Mouse (Mus musculus) neural tube, embryonic 12.5 days (tissue): ENCODE measurements around the gene Fam3c. TPM values are rescaled to one million over a fixed set of nuclear protein-coding genes. Genes with fewer than 3 reads are reported as not detected.

Experiments
- ATAC-seq: fragments of 200-750 bp; cut with Nextera tagmentation; 2 replicates; pipeline ENCODE4 v1.8.0; 2017; ENCODE audit warnings: low read depth, mild to moderate bottlenecking, moderate TSS enrichment, moderate library complexity; ENCODE audit not compliant: low FRiP score
- H3K27ac ChIP-seq: fragments of 300-500 bp; sonication (generic); 2 replicates; pipeline ENCODE4 v1.5.1; 2016
- H3K27me3 ChIP-seq: fragments of 300-500 bp; sonication (generic); replicated peaks from 2 replicates; pipeline ENCODE4 v1.6.1; 2016; ENCODE audit warnings: mild to moderate bottlenecking
- H3K36me3 ChIP-seq: fragments of 300-500 bp; sonication (generic); 2 replicates; pipeline ENCODE4 v1.6.1; 2016; ENCODE audit warnings: mild to moderate bottlenecking
- H3K4me1 ChIP-seq: fragments of 300-500 bp; sonication (generic); 2 replicates; pipeline ENCODE4 v1.6.1; 2016
- H3K4me2 ChIP-seq: fragments of 300-500 bp; sonication (generic); replicated peaks from 2 replicates; pipeline ENCODE4 v1.6.1; 2016; ENCODE audit warnings: mild to moderate bottlenecking
- H3K4me3 ChIP-seq: fragments of 300-500 bp; sonication (generic); 2 replicates; pipeline ENCODE4 v1.5.1; 2016
- H3K9ac ChIP-seq: fragments of 300-500 bp; sonication (generic); 2 replicates; pipeline ENCODE4 v1.6.1; 2016; ENCODE audit warnings: mild to moderate bottlenecking
- H3K9me3 ChIP-seq: fragments of 300-500 bp; sonication (generic); 2 replicates; pipeline ENCODE4 v1.6.1; 2016; ENCODE audit warnings: mild to moderate bottlenecking
- WGBS: fragments of 180-500 bp; shearing (Covaris S2); methylation state at CpG from one replicate; pipeline ENCODE4 v1.1.7; 2016; 5-methylcytosine and 5-hydroxymethylcytosine counted together
- polyA plus RNA-seq: library from polyadenylated mRNA; unstranded; fragments of >200 nt; fragmentation: Nextera tagmentation; extraction: Ambion mirVana; gene quantifications from 2 replicates; pipeline ENCODE4 v1.2.1, GENCODE M21; 2016

Gene Fam3c
- polyA plus RNA-seq, 1 experiment from 2014 or later, result 27.1 TPM

- Histone ChIP-seq H3K27ac (no peak overlapping the region), H3K36me3 (no peaks in the 10 kb centered on the region), H3K9me3 (no peaks in the 10 kb centered on the region), H3K27me3 (no peaks in the 10 kb centered on the region), H3K4me3 (no peak overlapping the region), H3K4me2 (no peak overlapping the region), H3K4me1 (no peaks in the 10 kb centered on the region), H3K9ac (no peak overlapping the region)
- no peak for ATAC-seq
- whole genome bisulfite sequencing, result 84% methylated on average over 5 of the region's 5 CpGs
Observed at GRCm38 (mm10) chr6:22378462-22378861, 22.4 kb upstream of the Fam3c start.

GRCm38 (mm10) chr6:22374791-22375190, 18.7 kb upstream of the Fam3c start:
- Histone ChIP-seq H3K27ac (no peak overlapping the region), H3K4me3 (no peak overlapping the region), H3K9me3 (no peaks in the 10 kb centered on the region), H3K36me3 (no peaks in the 10 kb centered on the region), H3K27me3 (no peaks in the 10 kb centered on the region), H3K4me2 (no peak overlapping the region), H3K4me1 (no peaks in the 10 kb centered on the region), H3K9ac (no peak overlapping the region)
- ATAC-seq, result no peak
- 81% methylated on average over 3 of the region's 3 CpGs for WGBS

GRCm38 (mm10) chr6:22373476-22373875, 17.4 kb upstream of the Fam3c start:
- ATAC-seq, result no peak
- Histone ChIP-seq H3K27ac (no peak overlapping the region), H3K36me3 (no peaks in the 10 kb centered on the region), H3K4me1 (no peaks in the 10 kb centered on the region), H3K4me3 (no peak overlapping the region), H3K9me3 (no peaks in the 10 kb centered on the region), H3K9ac (no peak overlapping the region), H3K4me2 (no peak overlapping the region), H3K27me3 (no peaks in the 10 kb centered on the region)
- WGBS, result 82% methylated on average over 2 of the region's 2 CpGs

GRCm38 (mm10) chr6:22366977-22367376, 10.9 kb upstream of the Fam3c start:
- 96% methylated on average over 2 of the region's 2 CpGs for WGBS
- Histone ChIP-seq H3K27me3 (no peaks in the 10 kb centered on the region), H3K27ac (no peak overlapping the region), H3K9me3 (no peaks in the 10 kb centered on the region), H3K36me3 (no peaks in the 10 kb centered on the region), H3K4me2 (no peak overlapping the region), H3K9ac (no peak overlapping the region), H3K4me3 (no peak overlapping the region), H3K4me1 (no peaks in the 10 kb centered on the region)
- ATAC-seq, result no peak

- no peak overlapping the region for H3K27ac ChIP-seq
- WGBS, result 80% methylated on average over 3 of the region's 3 CpGs
- H3K36me3 ChIP-seq, result no peaks in the 10 kb centered on the region
- no peaks in the 10 kb centered on the region for H3K9me3 ChIP-seq
- H3K27me3 ChIP-seq, result no peaks in the 10 kb centered on the region
- H3K4me2 ChIP-seq, result no peak overlapping the region
- no peak overlapping the region for H3K9ac ChIP-seq
- H3K4me3 ChIP-seq, result no peak overlapping the region
- no peaks in the 10 kb centered on the region for H3K4me1 ChIP-seq
- ATAC-seq, result no peak
Observed at GRCm38 (mm10) chr6:22363590-22363989, 7.5 kb upstream of the Fam3c start.

GRCm38 (mm10) chr6:22361941-22362340, 5.9 kb upstream of the Fam3c start:
- no peak overlapping the region for H3K9ac ChIP-seq
- H3K27me3 ChIP-seq, result no peaks in the 10 kb centered on the region
- no peak overlapping the region for H3K4me2 ChIP-seq
- H3K9me3 ChIP-seq, result no peaks in the 10 kb centered on the region
- no peak overlapping the region for H3K4me3 ChIP-seq
- WGBS, result 54% methylated on average over 3 of the region's 3 CpGs
- H3K27ac ChIP-seq, result no peak overlapping the region
- no peaks in the 10 kb centered on the region for H3K36me3 ChIP-seq
- ATAC-seq, result no peak
- H3K4me1 ChIP-seq, result no peaks in the 10 kb centered on the region

GRCm38 (mm10) chr6:22359019-22359418, 3.0 kb upstream of the Fam3c start:
- 75% methylated on average over 1 of the region's 1 CpGs for WGBS
- ATAC-seq, result no peak
- no peak overlapping the region for H3K27ac ChIP-seq
- no peaks in the 10 kb centered on the region for H3K9me3 ChIP-seq
- no peaks in the 10 kb centered on the region for H3K27me3 ChIP-seq
- H3K4me3 ChIP-seq, result no peak overlapping the region
- no peak overlapping the region for H3K9ac ChIP-seq
- H3K4me2 ChIP-seq, result no peak overlapping the region
- no peaks in the 10 kb centered on the region for H3K36me3 ChIP-seq
- H3K4me1 ChIP-seq, result no peaks in the 10 kb centered on the region; the same call in 1 of the 2 replicates

GRCm38 (mm10) chr6:22357351-22357750, 1.3 kb upstream of the Fam3c start:
- H3K4me3 ChIP-seq, result no peak overlapping the region
- no peak for ATAC-seq
- no peaks in the 10 kb centered on the region for H3K9me3 ChIP-seq
- H3K27me3 ChIP-seq, result no peaks in the 10 kb centered on the region
- H3K36me3 ChIP-seq, result no peaks in the 10 kb centered on the region
- no peak overlapping the region for H3K4me2 ChIP-seq
- 94% methylated on average over 4 of the region's 4 CpGs for WGBS
- no peak overlapping the region for H3K9ac ChIP-seq
- no peak overlapping the region for H3K27ac ChIP-seq
- no peaks in the 10 kb centered on the region; the same call in 1 of the 2 replicates for H3K4me1 ChIP-seq

GRCm38 (mm10) chr6:22355396-22356085, 502 bp downstream of the Fam3c start:
- Histone ChIP-seq H3K9ac (peak overlapping the region; percentile 89), H3K4me1 (no peaks in the 10 kb centered on the region; the same call in 1 of the 2 replicates), H3K27ac (peak overlapping the region; percentile 57; the same call in 1 of the 2 replicates), H3K9me3 (no peaks in the 10 kb centered on the region), H3K27me3 (no peaks in the 10 kb centered on the region), H3K4me3 (peak overlapping the region; percentile 72), H3K4me2 (peak overlapping the region; percentile 66), H3K36me3 (no peaks in the 10 kb centered on the region)
- 2% methylated on average over 54 of the region's 62 CpGs for WGBS
- no peak; the same call in 1 of the 2 replicates for ATAC-seq

GRCm38 (mm10) chr6:22354675-22355074, 1.4 kb downstream of the Fam3c start:
- no peak for ATAC-seq
- Histone ChIP-seq H3K4me1 (no peaks in the 10 kb centered on the region; the same call in 1 of the 2 replicates), H3K36me3 (no peaks in the 10 kb centered on the region), H3K27ac (no peak overlapping the region), H3K9me3 (no peaks in the 10 kb centered on the region), H3K9ac (no peak overlapping the region), H3K4me2 (peak overlapping the region; percentile 66), H3K4me3 (no peak overlapping the region), H3K27me3 (no peaks in the 10 kb centered on the region)
- 72% methylated on average over 7 of the region's 7 CpGs for WGBS

- no peaks in the 10 kb centered on the region for H3K27me3 ChIP-seq
- WGBS, result 56% methylated on average over 1 of the region's 1 CpGs
- no peaks in the 10 kb centered on the region for H3K9me3 ChIP-seq
- no peaks in the 10 kb centered on the region for H3K36me3 ChIP-seq
- ATAC-seq, result no peak
- no peak overlapping the region for H3K9ac ChIP-seq
- H3K4me3 ChIP-seq, result no peak overlapping the region
- no peaks in the 10 kb centered on the region; the same call in 1 of the 2 replicates for H3K4me1 ChIP-seq
- no peak overlapping the region for H3K4me2 ChIP-seq
- H3K27ac ChIP-seq, result no peak overlapping the region
Observed at GRCm38 (mm10) chr6:22354031-22354430, 2.0 kb downstream of the Fam3c start.

- H3K4me3 ChIP-seq, result no peak overlapping the region
- 81% methylated on average over 9 of the region's 9 CpGs for WGBS
- H3K27ac ChIP-seq, result no peak overlapping the region
- no peak for ATAC-seq
- no peaks in the 10 kb centered on the region for H3K9me3 ChIP-seq
- no peaks in the 10 kb centered on the region for H3K27me3 ChIP-seq
- no peaks in the 10 kb centered on the region; the same call in 1 of the 2 replicates for H3K4me1 ChIP-seq
- no peaks in the 10 kb centered on the region for H3K36me3 ChIP-seq
- H3K4me2 ChIP-seq, result no peak overlapping the region
- no peak overlapping the region for H3K9ac ChIP-seq
Observed at GRCm38 (mm10) chr6:22351551-22351950, 4.5 kb downstream of the Fam3c start.

- ATAC-seq, result no peak
- no peak overlapping the region for H3K4me3 ChIP-seq
- no peak overlapping the region for H3K4me2 ChIP-seq
- 78% methylated on average over 4 of the region's 4 CpGs for WGBS
- no peak overlapping the region for H3K9ac ChIP-seq
- H3K27me3 ChIP-seq, result no peaks in the 10 kb centered on the region
- H3K9me3 ChIP-seq, result no peaks in the 10 kb centered on the region
- no peak overlapping the region for H3K27ac ChIP-seq
- no peaks in the 10 kb centered on the region; the same call in 1 of the 2 replicates for H3K4me1 ChIP-seq
- H3K36me3 ChIP-seq, result no peaks in the 10 kb centered on the region
Observed at GRCm38 (mm10) chr6:22350239-22350571, 5.8 kb downstream of the Fam3c start.
